Mouse (Mus musculus) erythroid progenitor cell, adult 5-6 weeks (primary cell): ENCODE results near the gene Panx3. TPM values are rescaled to one million over a fixed set of nuclear protein-coding genes. Genes with fewer than 3 reads are reported as not detected.

ENCODE experiments used
- total RNA-seq, 2 experiments: library from RNA; stranded (forward) in 1 of 2; stranded (reverse) in 1 of 2; fragments of 150-400 nt in 1 of 2; fragments of 186-747, 209-891 nt in 1 of 2; gene quantifications; 2 replicates each; pipeline versions ENCODE4 v1.2.3 to v1.2.4; 2015 to 2017; ENCODE audit warnings: low replicate concordance in 2 of 2

Gene Panx3
- total RNA-seq, 2 experiments from 2014 or later, result not detected

Other genes starting within 250 kb of the Panx3 start
- gene Robo3, start 236.0 kb downstream of the Panx3 start, total RNA-seq (2015; ENCODE audit: low replicate concordance), result not detected in 2 replicates
- not detected in 2 replicates for gene Robo3, start 236.0 kb downstream of the Panx3 start, total RNA-seq (2017; ENCODE audit: low replicate concordance)
- gene Msantd2, start 179.9 kb downstream of the Panx3 start, total RNA-seq (2015; ENCODE audit: low replicate concordance), result 5.0 and 8.3 TPM in 2 replicates
- gene Msantd2, start 179.9 kb downstream of the Panx3 start, total RNA-seq (2017; ENCODE audit: low replicate concordance), result 0.91 and 1.0 TPM in 2 replicates
- not detected in 2 replicates for gene Esam, start 141.2 kb downstream of the Panx3 start, total RNA-seq (2015; ENCODE audit: low replicate concordance)
- not detected in 2 replicates for gene Esam, start 141.2 kb downstream of the Panx3 start, total RNA-seq (2017; ENCODE audit: low replicate concordance)
- gene Vsig2, start 130.0 kb downstream of the Panx3 start, total RNA-seq (2015; ENCODE audit: low replicate concordance), result not detected in 2 replicates
- gene Vsig2, start 130.0 kb downstream of the Panx3 start, total RNA-seq (2017; ENCODE audit: low replicate concordance), result not detected in 2 replicates
- 1.1 and 3.8 TPM in 2 replicates for gene Nrgn, start 116.3 kb downstream of the Panx3 start, total RNA-seq (2015; ENCODE audit: low replicate concordance)
- 2.3 TPM in 1 of 2 replicates, not detected in the other for gene Nrgn, start 116.3 kb downstream of the Panx3 start, total RNA-seq (2017; ENCODE audit: low replicate concordance)
- 2.2 and 2.5 TPM in 2 replicates for gene Siae, start 113.5 kb downstream of the Panx3 start, total RNA-seq (2015; ENCODE audit: low replicate concordance)
- gene Siae, start 113.5 kb downstream of the Panx3 start, total RNA-seq (2017; ENCODE audit: low replicate concordance), result 3.6 and 5.9 TPM in 2 replicates
- gene Spa17, start 55.5 kb downstream of the Panx3 start, total RNA-seq (2015; ENCODE audit: low replicate concordance), result not detected in 2 replicates
- 11.6 TPM in 1 of 2 replicates, not detected in the other for gene Spa17, start 55.5 kb downstream of the Panx3 start, total RNA-seq (2017; ENCODE audit: low replicate concordance)
- 16.9 and 30.6 TPM in 2 replicates for gene Tbrg1, start 11.9 kb downstream of the Panx3 start, total RNA-seq (2015; ENCODE audit: low replicate concordance)
- 19.5 and 25.8 TPM in 2 replicates for gene Tbrg1, start 11.9 kb downstream of the Panx3 start, total RNA-seq (2017; ENCODE audit: low replicate concordance)
- not detected in 2 replicates for gene Olfr160, start 47.0 kb upstream of the Panx3 start, total RNA-seq (2015; ENCODE audit: low replicate concordance)
- gene Olfr160, start 47.0 kb upstream of the Panx3 start, total RNA-seq (2017; ENCODE audit: low replicate concordance), result not detected in 2 replicates
- not detected in 2 replicates for gene Olfr874, start 75.9 kb upstream of the Panx3 start, total RNA-seq (2015; ENCODE audit: low replicate concordance)
- gene Olfr874, start 75.9 kb upstream of the Panx3 start, total RNA-seq (2017; ENCODE audit: low replicate concordance), result not detected in 2 replicates
- not detected in 2 replicates for gene Olfr875, start 102.6 kb upstream of the Panx3 start, total RNA-seq (2015; ENCODE audit: low replicate concordance)
- gene Olfr875, start 102.6 kb upstream of the Panx3 start, total RNA-seq (2017; ENCODE audit: low replicate concordance), result not detected in 2 replicates
- not detected in 2 replicates for gene Olfr876, start 133.8 kb upstream of the Panx3 start, total RNA-seq (2015; ENCODE audit: low replicate concordance)
- not detected in 2 replicates for gene Olfr876, start 133.8 kb upstream of the Panx3 start, total RNA-seq (2017; ENCODE audit: low replicate concordance)
- not detected in 2 replicates for gene Olfr877, start 185.0 kb upstream of the Panx3 start, total RNA-seq (2015; ENCODE audit: low replicate concordance)
- not detected in 2 replicates for gene Olfr877, start 185.0 kb upstream of the Panx3 start, total RNA-seq (2017; ENCODE audit: low replicate concordance)
- not detected in 2 replicates for gene Olfr145, start 227.5 kb upstream of the Panx3 start, total RNA-seq (2015; ENCODE audit: low replicate concordance)
- gene Olfr145, start 227.5 kb upstream of the Panx3 start, total RNA-seq (2017; ENCODE audit: low replicate concordance), result not detected in 2 replicates
- gene Olfr878, start 248.6 kb upstream of the Panx3 start, total RNA-seq (2015; ENCODE audit: low replicate concordance), result not detected in 2 replicates
- not detected in 2 replicates for gene Olfr878, start 248.6 kb upstream of the Panx3 start, total RNA-seq (2017; ENCODE audit: low replicate concordance)